Mouse (Mus musculus): Measurements from ENCODE around the gene Itpk1. TPM values are rescaled to one million over a fixed set of nuclear protein-coding genes. Genes with fewer than 3 reads are reported as not detected.
"Not testable (repeated sequence)": the region's sequence is repeated elsewhere in the genome, so short reads cannot be mapped to it uniquely, and the experiment has no call there.

Itpk1 gene
- total and polyA plus RNA-seq, 3 experiments: 7.9 to 11.6 (median 9.5) TPM

- WGBS: 68% methylated on average over 3 of the region's 3 CpGs
- no peak overlapping the region for H3K27ac ChIP-seq
- no peak for DNase-seq
- H3K36me3 ChIP-seq (ENCODE audit: control insufficient read depth, insufficient read depth, low read length): no peaks in the 10 kb centered on the region
- no peak overlapping the region for H3K9ac ChIP-seq (ENCODE audit: low read depth, low read length)
- TF ChIP-seq POLR2A (IDR thresholded peaks at IDR 0.05; ENCODE audit: insufficient read depth, low read depth, low read length): no peak
- TF ChIP-seq EP300 (IDR thresholded peaks at IDR 0.05; ENCODE audit: insufficient read depth, low read depth, low read length): no peak
- no peak for TF ChIP-seq CTCF (IDR thresholded peaks at IDR 0.05)
- no peak overlapping the region for H3K4me3 ChIP-seq
- H3K4me1 ChIP-seq (ENCODE audit: control insufficient read depth, insufficient read depth, low read length): peaks cover 4% of the 10 kb centered on the region
- H3K79me2 ChIP-seq (replicated peaks; ENCODE audit: control insufficient read depth, insufficient read depth, low read length): no peaks in the 10 kb centered on the region
- H3K27me3 ChIP-seq (ENCODE audit: control insufficient read depth, insufficient read depth, low read length): no peaks in the 10 kb centered on the region
- intact Hi-C loops (cut with DNase I): no loop called here
Measured at GRCm38 (mm10) chr12:102638878-102639277, 65.9 kb downstream of the Itpk1 start.

GRCm38 (mm10) chr12:102637235-102637634 is 67.5 kb downstream of the Itpk1 start:
- H3K36me3 ChIP-seq (ENCODE audit: control insufficient read depth, insufficient read depth, low read length): no peaks in the 10 kb centered on the region
- intact Hi-C loops (cut with DNase I): no loop called here
- TF ChIP-seq POLR2A (IDR thresholded peaks at IDR 0.05; ENCODE audit: insufficient read depth, low read depth, low read length) (no peak), CTCF (IDR thresholded peaks at IDR 0.05) (no peak), EP300 (IDR thresholded peaks at IDR 0.05; ENCODE audit: insufficient read depth, low read depth, low read length) (no peak)
- no peaks in the 10 kb centered on the region for H3K79me2 ChIP-seq (replicated peaks; ENCODE audit: control insufficient read depth, insufficient read depth, low read length)
- H3K27me3 ChIP-seq (ENCODE audit: control insufficient read depth, insufficient read depth, low read length): no peaks in the 10 kb centered on the region
- DNase-seq: no peak
- no peaks in the 10 kb centered on the region; the same call in 1 of the 2 replicates for H3K4me1 ChIP-seq (ENCODE audit: control insufficient read depth, insufficient read depth, low read length)
- H3K4me3 ChIP-seq: no peak overlapping the region
- H3K27ac ChIP-seq: no peak overlapping the region
- H3K9ac ChIP-seq (ENCODE audit: low read depth, low read length): no peak overlapping the region
- 84% methylated on average over 10 of the region's 10 CpGs for WGBS

- no peak overlapping the region for H3K27ac ChIP-seq
- H3K27me3 ChIP-seq (ENCODE audit: control insufficient read depth, insufficient read depth, low read length): no peaks in the 10 kb centered on the region
- 82% methylated on average over 20 of the region's 20 CpGs for WGBS
- no peaks in the 10 kb centered on the region for H3K79me2 ChIP-seq (replicated peaks; ENCODE audit: control insufficient read depth, insufficient read depth, low read length)
- H3K4me1 ChIP-seq (ENCODE audit: control insufficient read depth, insufficient read depth, low read length): no peaks in the 10 kb centered on the region; the same call in 1 of the 2 replicates
- DNase-seq: no peak
- TF ChIP-seq EP300 (IDR thresholded peaks at IDR 0.05; ENCODE audit: insufficient read depth, low read depth, low read length) (no peak), POLR2A (IDR thresholded peaks at IDR 0.05; ENCODE audit: insufficient read depth, low read depth, low read length) (no peak), CTCF (IDR thresholded peaks at IDR 0.05) (no peak)
- no peak overlapping the region for H3K4me3 ChIP-seq
- H3K9ac ChIP-seq (ENCODE audit: low read depth, low read length): no peak overlapping the region
- no peaks in the 10 kb centered on the region for H3K36me3 ChIP-seq (ENCODE audit: control insufficient read depth, insufficient read depth, low read length)
- intact Hi-C loops (cut with DNase I): no loop called here
Measured at GRCm38 (mm10) chr12:102634436-102635050, 70.2 kb downstream of the Itpk1 start.

GRCm38 (mm10) chr12:102633083-102633501 is 71.6 kb downstream of the Itpk1 start:
- intact Hi-C loops (cut with DNase I): no loop called here
- Histone ChIP-seq H3K36me3 (ENCODE audit: control insufficient read depth, insufficient read depth, low read length) (no peaks in the 10 kb centered on the region), H3K9ac (ENCODE audit: low read depth, low read length) (no peak overlapping the region), H3K4me3 (no peak overlapping the region), H3K27ac (no peak overlapping the region), H3K79me2 (replicated peaks; ENCODE audit: control insufficient read depth, insufficient read depth, low read length) (no peaks in the 10 kb centered on the region), H3K27me3 (ENCODE audit: control insufficient read depth, insufficient read depth, low read length) (no peaks in the 10 kb centered on the region), H3K4me1 (ENCODE audit: control insufficient read depth, insufficient read depth, low read length) (no peaks in the 10 kb centered on the region; the same call in 1 of the 2 replicates)
- 53% methylated on average over 4 of the region's 4 CpGs for WGBS
- no peak for DNase-seq
- TF ChIP-seq POLR2A (IDR thresholded peaks at IDR 0.05; ENCODE audit: insufficient read depth, low read depth, low read length) (no peak), EP300 (IDR thresholded peaks at IDR 0.05; ENCODE audit: insufficient read depth, low read depth, low read length) (no peak), CTCF (IDR thresholded peaks at IDR 0.05) (no peak)

- H3K27me3 ChIP-seq (ENCODE audit: control insufficient read depth, insufficient read depth, low read length): no peaks in the 10 kb centered on the region
- no peak for DNase-seq
- TF ChIP-seq EP300 (IDR thresholded peaks at IDR 0.05; ENCODE audit: insufficient read depth, low read depth, low read length) (no peak), POLR2A (IDR thresholded peaks at IDR 0.05; ENCODE audit: insufficient read depth, low read depth, low read length) (no peak), CTCF (IDR thresholded peaks at IDR 0.05) (no peak)
- H3K36me3 ChIP-seq (ENCODE audit: control insufficient read depth, insufficient read depth, low read length): no peaks in the 10 kb centered on the region
- H3K4me1 ChIP-seq (ENCODE audit: control insufficient read depth, insufficient read depth, low read length): no peaks in the 10 kb centered on the region; the same call in 1 of the 2 replicates
- no peak overlapping the region for H3K9ac ChIP-seq (ENCODE audit: low read depth, low read length)
- H3K4me3 ChIP-seq: no peak overlapping the region
- 71% methylated on average over 8 of the region's 8 CpGs for WGBS
- no peaks in the 10 kb centered on the region for H3K79me2 ChIP-seq (replicated peaks; ENCODE audit: control insufficient read depth, insufficient read depth, low read length)
- no peak overlapping the region for H3K27ac ChIP-seq
- intact Hi-C loops (cut with DNase I): no loop called here
Measured at GRCm38 (mm10) chr12:102631690-102632089, 73.0 kb downstream of the Itpk1 start.

GRCm38 (mm10) chr12:102630471-102630870 is 74.3 kb downstream of the Itpk1 start:
- intact Hi-C loops (cut with DNase I); H3K27me3 ChIP-seq (ENCODE audit: control insufficient read depth, insufficient read depth, low read length); H3K4me1 ChIP-seq (ENCODE audit: control insufficient read depth, insufficient read depth, low read length); H3K27ac ChIP-seq; H3K79me2 ChIP-seq (replicated peaks; ENCODE audit: control insufficient read depth, insufficient read depth, low read length); H3K9ac ChIP-seq (ENCODE audit: low read depth, low read length); H3K36me3 ChIP-seq (ENCODE audit: control insufficient read depth, insufficient read depth, low read length); DNase-seq; H3K4me3 ChIP-seq: not testable (repeated sequence)
- 94% methylated on average over 9 of the region's 9 CpGs for WGBS
